Mouse (Mus musculus) C2C12 (cell line): ENCODE results near the gene Ppih. TPM values are rescaled to one million over a fixed set of nuclear protein-coding genes. Genes with fewer than 3 reads are reported as not detected.

ENCODE experiments used
- H3K27me3 ChIP-seq: one replicate; pipeline ENCODE4 v1.6.1; 2011; ENCODE audit not compliant: control insufficient read depth, insufficient read depth, insufficient read length
- H3K36me3 ChIP-seq: one replicate; pipeline ENCODE4 v1.6.1; 2011; ENCODE audit not compliant: control insufficient read depth, insufficient read depth
- H3K4me3 ChIP-seq: one replicate; pipeline ENCODE4 v1.5.1; 2011; ENCODE audit warnings: mild to moderate bottlenecking, control low read depth; ENCODE audit not compliant: poor library complexity, insufficient read depth, severe bottlenecking
- H3K79me2 ChIP-seq: one replicate; pipeline ENCODE4 v1.6.1; 2011; ENCODE audit not compliant: control insufficient read depth, insufficient read depth
- H3K79me3 ChIP-seq: one replicate; pipeline ENCODE4 v1.6.1; 2011; ENCODE audit warnings: low read depth, control low read depth
- H3ac ChIP-seq: one replicate; pipeline ENCODE3; 2011; ENCODE audit warnings: low read depth; ENCODE audit not compliant: control insufficient read depth, insufficient read length
- CEBPB ChIP-seq: IDR thresholded peaks from one replicate; pipeline ENCODE4 v1.6.1; 2011; ENCODE audit warnings: low read depth, mild to moderate bottlenecking, control low read depth, moderate library complexity
- CTCF ChIP-seq: IDR thresholded peaks from one replicate; pipeline ENCODE4 v1.5.1; 2011; ENCODE audit not compliant: control insufficient read depth, insufficient read depth, insufficient read length
- FOSL1 ChIP-seq: IDR thresholded peaks from one replicate; pipeline ENCODE4 v1.8.0; 2011; ENCODE audit warnings: mild to moderate bottlenecking, low read length; ENCODE audit not compliant: poor library complexity, insufficient read depth, severe bottlenecking
- MAX ChIP-seq: IDR thresholded peaks from one replicate; pipeline ENCODE4 v1.6.1; 2011; ENCODE audit warnings: mild to moderate bottlenecking, control low read depth
- MYOD1 ChIP-seq: IDR thresholded peaks from one replicate; pipeline ENCODE4 v1.6.1; 2011; ENCODE audit warnings: low read depth; ENCODE audit not compliant: control insufficient read depth, insufficient read length
- MYOG ChIP-seq: IDR thresholded peaks from one replicate; pipeline ENCODE4 v1.6.1; 2011; ENCODE audit not compliant: control insufficient read depth, insufficient read length; ENCODE audit errors: extremely low read depth
- USF1 ChIP-seq: IDR thresholded peaks from one replicate; pipeline ENCODE4 v1.6.1; 2011; ENCODE audit warnings: low read depth, mild to moderate bottlenecking, control low read depth, moderate library complexity
- polyA plus RNA-seq: library from polyadenylated mRNA; unstranded; fragments of >200 nt; fragmentation: generic; extraction: Trizol; gene quantifications from one replicate; pipeline ENCODE4 v1.2.1, GENCODE M21; 2012; ENCODE audit warnings: missing spikeins

The Ppih gene
- polyA plus RNA-seq, 1 experiment = 68.2 TPM

DNA sequence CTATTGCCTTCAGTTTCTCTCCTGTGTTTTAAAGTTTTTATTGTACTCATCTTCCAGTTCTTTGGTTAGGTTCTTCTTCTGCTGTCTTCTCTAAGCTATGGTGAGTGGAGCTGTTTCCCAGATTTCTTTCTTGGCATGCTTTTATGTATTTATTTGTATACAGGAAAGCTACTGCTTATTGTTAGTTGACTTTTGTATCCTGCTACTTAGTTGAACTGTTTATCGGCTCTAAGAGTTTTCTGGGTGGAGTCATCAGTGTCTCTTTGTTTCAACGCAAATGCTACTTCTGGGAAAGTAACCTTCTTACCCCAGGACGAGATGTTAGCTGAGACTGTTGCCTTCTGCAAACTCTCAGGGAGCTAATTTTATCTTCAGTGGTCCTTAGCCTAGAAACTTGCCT is 56.9 kb downstream of the Ppih start:
- no peak overlapping the region for H3ac ChIP-seq
- H3K36me3 ChIP-seq = no peaks in the 10 kb centered on the region
- H3K4me3 ChIP-seq = no peak overlapping the region
- no peaks in the 10 kb centered on the region for H3K79me2 ChIP-seq
- no peaks in the 10 kb centered on the region for H3K79me3 ChIP-seq
- no peak for TF ChIP-seq FOSL1
- no peak for TF ChIP-seq CTCF
- TF ChIP-seq MYOG = no peak
- TF ChIP-seq MAX = no peak
- no peak for TF ChIP-seq MYOD1
- no peak for TF ChIP-seq USF1
- TF ChIP-seq CEBPB = no peak
- H3K27me3 ChIP-seq = no peaks in the 10 kb centered on the region

DNA sequence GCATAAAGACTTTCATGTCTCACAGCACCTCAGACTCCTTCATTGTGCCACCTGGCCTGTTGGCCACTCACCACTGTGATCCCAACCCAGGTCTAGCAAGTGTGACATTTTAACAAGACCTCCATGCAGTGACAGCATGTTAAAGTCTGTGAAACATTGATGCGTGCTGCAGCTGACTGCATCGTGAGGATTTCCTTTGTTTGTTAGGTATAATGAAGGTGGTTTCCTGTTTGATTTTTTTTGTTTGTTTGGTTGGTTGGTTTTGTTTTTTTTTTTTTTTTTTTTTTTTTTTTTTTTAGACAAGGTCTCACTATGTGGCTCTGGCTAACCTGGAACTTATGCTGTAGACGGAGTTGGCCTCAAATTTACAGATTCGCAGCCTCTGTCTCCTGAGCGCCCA is 57.9 kb downstream of the Ppih start:
- Histone ChIP-seq H3K27me3 (no peaks in the 10 kb centered on the region), H3K79me2 (no peaks in the 10 kb centered on the region), H3K36me3 (no peaks in the 10 kb centered on the region), H3K79me3 (no peaks in the 10 kb centered on the region), H3K4me3 (no peak overlapping the region), H3ac (no peak overlapping the region)
- TF ChIP-seq MYOG = no peak
- no peak for TF ChIP-seq MAX
- TF ChIP-seq CTCF = no peak
- TF ChIP-seq FOSL1 = no peak
- no peak for TF ChIP-seq MYOD1
- TF ChIP-seq CEBPB = no peak
- TF ChIP-seq USF1 = no peak

GRCm38 (mm10) chr4:119261087-119261713 is 59.1 kb downstream of the Ppih start:
- no peak for TF ChIP-seq MYOD1
- no peak for TF ChIP-seq FOSL1
- no peak for TF ChIP-seq CEBPB
- TF ChIP-seq CTCF = no peak
- TF ChIP-seq USF1 = no peak
- TF ChIP-seq MYOG = no peak
- TF ChIP-seq MAX = no peak
- no peaks in the 10 kb centered on the region for H3K79me2 ChIP-seq

GRCm38 (mm10) chr4:119259344-119260254 is 60.7 kb downstream of the Ppih start:
- Histone ChIP-seq H3K4me3 (no peak overlapping the region), H3K79me3 (no peaks in the 10 kb centered on the region), H3K36me3 (no peaks in the 10 kb centered on the region), H3ac (no peak overlapping the region), H3K27me3 (no peaks in the 10 kb centered on the region), H3K79me2 (no peaks in the 10 kb centered on the region)
- TF ChIP-seq CEBPB = no peak
- no peak for TF ChIP-seq FOSL1
- TF ChIP-seq CTCF = no peak
- TF ChIP-seq MYOG = no peak
- no peak for TF ChIP-seq USF1
- no peak for TF ChIP-seq MAX
- TF ChIP-seq MYOD1 = no peak

More at GRCm38 (mm10) chr4:119261087-119261713, 59.1 kb downstream of the Ppih start:
- no peaks in the 10 kb centered on the region for H3K36me3 ChIP-seq
- H3K27me3 ChIP-seq = no peaks in the 10 kb centered on the region
- H3K79me3 ChIP-seq = no peaks in the 10 kb centered on the region
- H3ac ChIP-seq = no peak overlapping the region
- no peak overlapping the region for H3K4me3 ChIP-seq

DNA sequence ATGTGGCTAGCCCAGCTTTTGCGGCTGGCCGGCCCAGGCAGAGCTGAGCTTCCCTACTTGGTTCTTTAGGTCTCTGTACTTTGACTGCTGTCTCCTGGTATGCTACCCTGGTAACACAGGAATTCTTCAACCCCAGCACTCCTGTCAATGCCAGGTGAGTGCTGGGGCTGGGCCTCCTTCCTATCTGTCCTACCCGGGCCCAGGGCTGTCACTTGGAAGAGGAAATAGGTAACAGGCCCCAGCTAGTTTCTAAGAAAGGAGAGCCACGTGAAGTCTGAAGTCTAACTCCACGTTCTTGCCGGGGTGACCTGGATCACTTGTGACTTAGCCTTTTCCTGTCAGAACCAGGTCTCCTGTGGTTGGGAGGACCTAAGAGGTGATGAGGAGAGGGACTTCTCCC is 63.3 kb downstream of the Ppih start:
- Histone ChIP-seq H3K27me3 (no peaks in the 10 kb centered on the region), H3K79me3 (no peaks in the 10 kb centered on the region), H3ac (no peak overlapping the region), H3K79me2 (no peaks in the 10 kb centered on the region), H3K4me3 (no peak overlapping the region), H3K36me3 (no peaks in the 10 kb centered on the region)
- TF ChIP-seq CTCF = no peak
- no peak for TF ChIP-seq MYOD1
- no peak for TF ChIP-seq USF1
- TF ChIP-seq FOSL1 = no peak
- no peak for TF ChIP-seq MYOG
- TF ChIP-seq MAX = no peak
